Mouse (Mus musculus): ENCODE data around the gene Fam166a.
A peak's percentile ranks its signal among the peaks of the same experiment; 100 is the strongest.

Gene Fam166a

DNA sequence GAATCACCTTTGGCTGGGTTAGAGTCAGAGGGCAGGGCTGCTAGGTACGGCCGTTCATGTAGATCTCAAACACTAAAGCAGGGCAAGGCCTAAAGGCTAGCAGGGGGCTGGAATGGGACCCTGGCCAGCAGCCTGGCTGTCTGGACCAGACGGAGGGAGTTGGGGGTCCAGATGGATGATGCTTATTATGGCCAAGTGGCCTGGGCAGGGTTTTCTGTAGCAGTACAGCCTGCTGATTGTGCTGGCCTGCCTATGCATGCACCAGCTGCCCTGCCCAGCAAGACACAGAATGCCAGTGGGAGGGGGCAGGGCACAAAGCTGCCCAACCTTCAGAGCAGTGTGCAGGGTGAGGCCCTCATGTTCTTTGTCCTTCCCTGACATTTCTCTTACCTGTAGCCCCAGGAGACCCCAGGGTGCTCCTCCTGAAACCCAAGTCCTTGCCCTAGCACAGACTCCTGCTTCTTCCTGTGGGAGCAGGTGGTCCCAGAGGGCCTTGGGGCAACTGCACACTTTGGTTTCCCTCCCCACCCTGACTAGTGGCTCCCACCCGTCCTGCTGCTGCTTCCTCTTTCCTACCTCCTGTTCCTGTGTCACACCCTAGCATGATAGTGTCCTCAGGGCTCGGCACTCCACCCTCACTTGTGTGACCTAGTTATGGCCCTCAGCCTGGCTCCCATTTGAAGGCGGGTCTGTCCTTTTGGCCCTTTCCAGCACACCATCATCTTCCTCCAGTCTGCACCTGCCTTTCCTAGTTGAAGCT, 47.5 kb downstream of the Fam166a start:
- peak; percentile 65 for ATAC-seq (ENCODE audit: insufficient number of reproducible peaks, low FRiP score, low TSS enrichment)

DNA sequence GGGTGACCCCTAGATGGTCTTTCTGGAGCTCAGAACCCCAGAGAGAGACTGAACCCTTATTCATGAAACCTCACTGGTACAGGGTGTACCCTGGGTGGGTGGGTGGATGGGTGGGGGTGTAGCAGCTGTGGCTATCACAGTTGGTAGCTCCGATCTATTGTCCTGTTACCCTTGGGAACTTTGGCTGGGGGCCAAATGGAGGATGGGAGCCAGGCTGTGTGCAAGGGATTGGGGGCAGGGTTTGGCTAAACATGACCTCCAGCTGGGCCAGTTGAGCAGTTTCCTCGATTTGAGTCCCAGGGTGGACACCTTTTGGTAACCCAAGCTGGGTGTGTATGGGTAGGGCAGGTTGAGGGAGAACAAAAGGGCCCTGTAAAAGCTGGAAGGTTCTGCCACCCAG, 48.2 kb downstream of the Fam166a start:
- no peak for ATAC-seq (ENCODE audit: insufficient number of reproducible peaks, low FRiP score, low TSS enrichment)

GRCm38 (mm10) chr2:25267241-25267640, 48.7 kb downstream of the Fam166a start:
- ATAC-seq (ENCODE audit: insufficient number of reproducible peaks, low FRiP score, low TSS enrichment) = no peak

DNA sequence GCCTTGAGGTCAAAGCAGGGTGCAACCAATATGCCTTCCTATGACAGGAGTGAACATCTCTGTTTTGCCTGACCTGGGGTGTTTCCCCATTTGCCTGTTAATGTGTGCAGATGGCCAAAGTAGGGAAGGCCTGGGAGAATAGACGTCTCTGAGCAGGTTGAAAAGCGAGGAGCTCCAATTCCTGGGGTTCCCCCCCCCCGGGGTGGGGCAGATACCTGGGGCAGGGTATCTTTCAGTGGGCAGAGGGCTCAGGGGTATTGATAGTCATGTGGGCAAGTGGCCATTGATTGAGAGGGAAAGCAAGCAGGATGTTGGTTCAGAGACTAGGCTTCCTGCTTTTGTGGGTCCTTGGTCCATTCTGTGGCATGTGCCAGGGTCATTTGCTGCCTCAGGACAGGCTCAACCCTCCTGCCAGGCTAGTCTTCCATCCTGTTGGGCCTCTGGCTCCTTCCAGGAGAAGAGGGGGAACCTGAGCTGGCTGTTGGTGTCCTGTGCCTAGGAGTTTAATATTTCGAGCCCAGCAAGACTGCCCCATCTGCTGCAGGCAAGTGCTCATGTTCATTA, 49.3 kb downstream of the Fam166a start:
- ATAC-seq (ENCODE audit: insufficient number of reproducible peaks, low FRiP score, low TSS enrichment) = no peak

Data from cerebellum, adult (tissue).